Mouse (Mus musculus): ENCODE measurements at regions not wholly inside any gene's neighbourhood (a gene's known extent, or its start where the extent isn't known, plus 50 kb on each side); places are given as distances from the start of the nearest gene placed in this dataset.

- no peak for DNase-seq (ENCODE audit: extremely low read depth, insufficient read length, low spot score)
Measured at GRCm38 (mm10) chr2:72873948-72874347, 106.3 kb downstream of the Sp3 start.

GRCm38 (mm10) chr2:72874533-72874932, 105.7 kb downstream of the Sp3 start:
- no peak for DNase-seq (ENCODE audit: extremely low read depth, insufficient read length, low spot score)

- DNase-seq (ENCODE audit: extremely low read depth, insufficient read length, low spot score), result no peak
Measured at GRCm38 (mm10) chr2:72875677-72876076, 104.6 kb downstream of the Sp3 start.

GRCm38 (mm10) chr2:72880016-72880415, 100.2 kb downstream of the Sp3 start:
- no peak for DNase-seq (ENCODE audit: extremely low read depth, insufficient read length, low spot score)

- peak; percentile 51 for DNase-seq (ENCODE audit: extremely low read depth, insufficient read length, low spot score)
Measured at GRCm38 (mm10) chr2:72881554-72881953, 98.7 kb downstream of the Sp3 start.

- DNase-seq (ENCODE audit: extremely low read depth, insufficient read length, low spot score), result no peak
Measured at GRCm38 (mm10) chr2:72886250-72886649, 94.0 kb downstream of the Sp3 start.
